Mouse (Mus musculus): ENCODE data around the gene Rasa4. TPM values are rescaled to one million over a fixed set of nuclear protein-coding genes. Genes with fewer than 3 reads are reported as not detected.

The Rasa4 gene
- total and polyA plus RNA-seq, 3 experiments, result 1.4 to 2.5 TPM; not detected in 1

DNA sequence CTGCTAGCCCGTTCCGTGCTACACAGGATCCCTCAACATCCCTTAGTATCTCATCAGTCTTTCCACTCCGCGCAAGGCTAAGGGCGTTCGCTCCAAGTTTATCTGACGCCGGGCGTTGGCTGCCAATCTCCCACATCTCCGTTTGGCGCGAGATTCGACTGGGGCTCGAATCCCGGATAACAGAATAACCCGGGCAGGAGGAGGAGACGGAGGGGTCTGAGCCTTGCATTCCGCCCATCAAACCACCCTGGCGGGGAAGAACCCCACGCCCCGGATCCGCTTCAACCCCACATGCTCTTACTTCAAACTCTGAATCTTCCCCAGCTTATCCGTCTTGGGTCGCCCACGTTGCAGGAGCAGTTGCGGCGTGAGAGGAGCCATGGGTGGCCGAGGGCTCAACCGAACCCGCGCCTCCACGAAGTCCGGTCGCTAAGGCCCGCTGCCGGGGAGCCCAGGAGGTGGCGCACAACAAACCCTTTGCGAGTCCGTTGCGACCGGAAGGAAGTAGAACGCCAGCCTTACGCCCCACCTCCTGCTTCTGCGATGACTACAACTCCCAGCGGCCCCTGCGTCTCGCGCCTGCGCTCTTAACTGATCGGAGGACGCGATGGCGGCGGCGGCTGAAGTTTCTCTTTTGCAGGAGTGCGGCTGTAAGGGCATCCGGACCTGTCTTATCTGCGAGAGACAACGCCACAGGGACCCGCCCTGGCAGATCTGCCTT, 52.0 kb downstream of the Rasa4 start, which contains the start of the genes Lrwd1 and Alkbh4 (continued):
- no peak for TF ChIP-seq ZNF384 (IDR thresholded peaks at IDR 0.05; ENCODE audit: low read depth, low read length)
- no peak for TF ChIP-seq BHLHE40 (IDR thresholded peaks at IDR 0.05; ENCODE audit: borderline replicate concordance, low read depth, low read length)
- peak; percentile 87 for TF ChIP-seq MXI1 (IDR thresholded peaks at IDR 0.05; ENCODE audit: low read depth, low read length)
- TF ChIP-seq SMC3 (IDR thresholded peaks at IDR 0.05; ENCODE audit: low read depth, low read length), result peak; percentile 33; the same call in 1 of the 2 replicates
- peak; percentile 58 for TF ChIP-seq GATA1 (IDR thresholded peaks at IDR 0.05; ENCODE audit: low read depth, low read length)
- TF ChIP-seq MAX (IDR thresholded peaks at IDR 0.05; ENCODE audit: low read length), result no peak
- peak; percentile 13 for TF ChIP-seq TBP (IDR thresholded peaks at IDR 0.05; ENCODE audit: low read depth, low read length)
- TF ChIP-seq KAT2A (conservative IDR thresholded peaks at IDR 0.05; ENCODE audit: low read depth, low read length), result peak; percentile 90
- TF ChIP-seq MAZ (IDR thresholded peaks at IDR 0.05; ENCODE audit: low read depth, low read length), result no peak
- TF ChIP-seq MAFK (IDR thresholded peaks at IDR 0.05; ENCODE audit: borderline replicate concordance, low read depth, low read length), result no peak
- TF ChIP-seq UBTF (IDR thresholded peaks at IDR 0.05; ENCODE audit: borderline replicate concordance, insufficient read depth, low read depth, low read length), result no peak
- no peak for TF ChIP-seq USF2 (IDR thresholded peaks at IDR 0.05; ENCODE audit: borderline replicate concordance in 1 of 2, insufficient read depth in 1 of 2, low read depth in 1 of 2, low read length in 2 of 2)
- TF ChIP-seq JUND (IDR thresholded peaks at IDR 0.05; ENCODE audit: low read depth, low read length), result no peak
- TF ChIP-seq CHD1 (IDR thresholded peaks at IDR 0.05; ENCODE audit: low read depth, low read length), result no peak
- TF ChIP-seq ETS1 (IDR thresholded peaks at IDR 0.05; ENCODE audit: low read depth, low read length), result peak; percentile 54
- peak; percentile 37; the same call in 1 of the 2 replicates for TF ChIP-seq E2F4 (IDR thresholded peaks at IDR 0.05; ENCODE audit: borderline replicate concordance, low read depth, low read length)

DNA sequence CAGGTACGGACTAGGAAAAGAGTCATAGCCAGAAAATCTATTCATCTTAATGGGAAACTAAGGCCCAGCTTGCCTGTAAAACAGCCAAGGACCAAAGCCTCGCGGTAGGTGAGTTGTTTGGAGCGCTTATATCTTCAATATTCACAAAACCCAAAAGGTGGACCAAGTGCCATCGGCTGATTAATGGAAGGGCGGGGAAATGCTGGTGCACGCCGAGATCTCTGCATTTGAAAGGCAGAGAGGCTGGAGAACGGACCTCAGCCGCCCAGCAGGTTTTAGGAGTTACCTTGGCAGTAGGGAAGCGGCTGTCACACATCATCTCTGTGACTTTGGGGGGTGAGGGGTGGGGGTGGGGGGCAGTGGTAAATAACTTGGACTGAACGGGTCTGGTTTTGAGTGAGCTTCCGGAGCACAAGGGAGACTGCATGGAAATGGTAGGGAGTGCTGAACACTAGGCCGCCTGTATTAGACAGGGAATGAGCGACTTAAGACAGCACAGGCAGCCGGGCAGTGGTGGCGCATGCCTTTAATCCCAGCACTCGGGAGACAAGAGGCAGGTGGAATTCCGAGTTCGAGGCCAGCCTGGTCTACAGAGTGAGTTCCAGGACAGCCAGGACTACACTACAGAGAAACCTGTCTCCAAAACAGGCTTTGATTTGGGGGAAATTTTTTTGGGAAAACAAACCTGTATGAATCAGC, 52.7 kb downstream of the Rasa4 start:
- peaks cover 7 to 17% of the 10 kb centered on the region in 2 experiments for H3K4me1 ChIP-seq (ENCODE audit: control insufficient read depth in 1 of 2, insufficient read depth in 2 of 2, low read length in 2 of 2)
- H3K27ac ChIP-seq (ENCODE audit: control insufficient read depth, low read depth, low read length), result peak overlapping the region; percentile 95
- TF ChIP-seq RAD21 (IDR thresholded peaks at IDR 0.05; ENCODE audit: low read depth, low read length), result no peak
- no peak for TF ChIP-seq ZNF384 (IDR thresholded peaks at IDR 0.05; ENCODE audit: low read depth, low read length)
- TF ChIP-seq SIN3A (IDR thresholded peaks at IDR 0.05; ENCODE audit: low read length), result peak; percentile 72; the same call in 1 of the 2 replicates
- peak; percentile 86 for TF ChIP-seq TBP (IDR thresholded peaks at IDR 0.05; ENCODE audit: low read depth, low read length)
- TF ChIP-seq POLR2A (IDR thresholded peaks at IDR 0.05; ENCODE audit: control insufficient read depth in 1 of 2, insufficient read depth in 1 of 2, low read depth in 1 of 2, low read length in 2 of 2, poor library complexity in 1 of 2), result no peak
- no peak for TF ChIP-seq UBTF (IDR thresholded peaks at IDR 0.05; ENCODE audit: borderline replicate concordance, insufficient read depth, low read depth, low read length)
- peak; percentile 32; the same call in 1 of the 2 replicates for TF ChIP-seq MXI1 (IDR thresholded peaks at IDR 0.05; ENCODE audit: low read depth, low read length)
- TF ChIP-seq ZMIZ1 (IDR thresholded peaks at IDR 0.05; ENCODE audit: low read depth, low read length), result no peak
- peak; percentile 9; the same call in 1 of the 2 replicates for TF ChIP-seq CHD2 (IDR thresholded peaks at IDR 0.05; ENCODE audit: low read length)
- TF ChIP-seq HCFC1 (IDR thresholded peaks at IDR 0.05; ENCODE audit: low read depth, low read length), result no peak
- no peak for DNase-seq (ENCODE audit: low read depth, low spot score)
- H3K79me2 ChIP-seq (ENCODE audit: control insufficient read depth, insufficient read depth, low read length, poor library complexity), result peaks cover 29% of the 10 kb centered on the region
- no peaks in the 10 kb centered on the region for H3K9me3 ChIP-seq (replicated peaks; ENCODE audit: insufficient read depth, low read length)
- H3K27me3 ChIP-seq (ENCODE audit: control insufficient read depth in 1 of 2, insufficient read depth in 2 of 2, low read length in 2 of 2), result no peaks in the 10 kb centered on the region
- peak overlapping the region; percentile 75 to 94 for H3K4me3 ChIP-seq (ENCODE audit: control insufficient read depth in 1 of 2, insufficient read depth in 1 of 2, low read depth in 2 of 2, low read length in 2 of 2)
- peak overlapping the region; percentile 84 for H3K9ac ChIP-seq (ENCODE audit: control insufficient read depth, low read depth, low read length, poor library complexity, severe bottlenecking)
- H3K36me3 ChIP-seq (ENCODE audit: control insufficient read depth in 1 of 2, insufficient read depth in 2 of 2, low read length in 2 of 2), result peaks cover 2 to 11% of the 10 kb centered on the region in 2 experiments; a peak in 3 of 4 replicates
